Mouse (Mus musculus) c-Kit-negative CD71-positive TER-119-positive erythroid progenitor cells, embryonic 14.5 days (primary cell): ENCODE results near the gene Kcnk7.

Experiments used
- DNase-seq: peaks from one replicate; pipeline ENCODE4 v3.0.0-alpha.2; 2013; ENCODE audit warnings: low read depth, low spot score

Gene Kcnk7

DNA sequence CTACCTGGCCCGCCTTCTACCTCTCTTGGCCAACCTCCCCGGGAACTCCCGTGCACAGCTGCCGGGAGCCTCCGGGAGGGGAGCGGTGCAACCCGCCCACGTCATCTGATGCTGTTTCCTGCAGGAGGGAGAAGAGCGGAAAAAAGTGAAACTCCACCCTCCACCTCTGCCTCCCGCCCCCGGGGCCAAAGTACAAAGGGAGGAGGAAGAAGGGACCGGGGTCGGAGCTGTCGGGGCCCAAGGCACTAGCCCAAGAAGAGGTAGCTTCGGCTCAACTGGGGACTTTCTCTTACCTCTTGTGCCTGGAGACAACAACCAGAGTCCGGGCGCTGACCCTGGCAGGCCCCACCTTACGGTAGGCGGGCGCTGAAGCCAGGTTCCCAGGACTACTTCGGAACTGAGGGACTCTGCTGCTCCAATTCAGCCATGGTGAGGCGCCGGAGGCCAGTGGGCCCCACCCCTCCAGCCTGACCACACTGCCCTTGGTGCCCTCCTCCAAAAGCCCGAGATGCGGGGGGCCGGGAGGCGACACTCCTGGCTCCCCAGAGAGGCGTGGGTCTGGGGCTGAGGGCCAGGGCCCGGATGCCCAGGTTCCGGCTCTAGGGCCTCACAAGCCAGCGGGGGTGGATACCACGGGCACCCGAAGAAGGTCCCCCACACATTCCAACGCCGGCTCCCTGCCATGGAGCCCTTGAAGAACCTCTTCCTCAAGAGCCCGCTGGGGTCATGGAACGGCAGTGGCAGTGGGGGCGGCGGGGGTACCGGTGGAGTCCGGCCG, 14.4 kb upstream of the Kcnk7 start:
- DNase-seq = peak; percentile 72

DNA sequence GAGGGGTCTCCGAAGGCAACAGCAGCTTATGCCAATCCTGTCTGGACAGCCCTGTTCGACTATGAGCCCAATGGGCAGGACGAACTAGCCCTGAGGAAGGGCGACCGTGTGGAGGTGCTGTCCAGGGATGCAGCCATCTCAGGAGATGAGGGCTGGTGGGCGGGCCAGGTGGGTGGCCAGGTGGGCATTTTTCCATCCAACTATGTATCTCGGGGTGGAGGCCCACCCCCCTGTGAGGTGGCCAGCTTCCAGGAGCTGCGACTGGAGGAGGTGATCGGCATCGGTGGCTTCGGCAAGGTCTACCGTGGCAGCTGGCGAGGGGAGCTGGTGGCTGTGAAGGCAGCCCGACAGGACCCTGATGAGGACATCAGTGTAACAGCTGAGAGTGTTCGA, 13.8 kb upstream of the Kcnk7 start:
- DNase-seq = no peak

DNA sequence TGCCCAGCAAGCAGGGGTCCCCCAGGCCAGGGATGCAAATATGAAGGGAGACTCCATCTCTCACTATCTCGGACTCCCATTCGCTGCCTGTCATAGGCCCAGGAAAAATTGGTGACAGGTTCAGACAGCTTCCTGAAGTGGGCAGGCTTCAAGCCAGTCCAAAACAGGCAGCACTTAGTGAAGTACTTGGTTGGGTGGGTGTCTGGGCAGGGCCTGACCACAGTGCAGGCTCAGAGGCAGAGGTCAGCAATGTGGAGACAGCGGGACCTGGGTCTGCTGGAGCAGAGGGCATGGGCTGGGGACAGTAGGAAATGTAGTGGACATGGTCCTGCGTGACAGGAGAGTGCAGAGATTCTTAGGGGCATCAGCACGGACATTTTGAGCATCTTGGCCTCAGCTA, 12.6 kb upstream of the Kcnk7 start:
- DNase-seq = no peak

DNA sequence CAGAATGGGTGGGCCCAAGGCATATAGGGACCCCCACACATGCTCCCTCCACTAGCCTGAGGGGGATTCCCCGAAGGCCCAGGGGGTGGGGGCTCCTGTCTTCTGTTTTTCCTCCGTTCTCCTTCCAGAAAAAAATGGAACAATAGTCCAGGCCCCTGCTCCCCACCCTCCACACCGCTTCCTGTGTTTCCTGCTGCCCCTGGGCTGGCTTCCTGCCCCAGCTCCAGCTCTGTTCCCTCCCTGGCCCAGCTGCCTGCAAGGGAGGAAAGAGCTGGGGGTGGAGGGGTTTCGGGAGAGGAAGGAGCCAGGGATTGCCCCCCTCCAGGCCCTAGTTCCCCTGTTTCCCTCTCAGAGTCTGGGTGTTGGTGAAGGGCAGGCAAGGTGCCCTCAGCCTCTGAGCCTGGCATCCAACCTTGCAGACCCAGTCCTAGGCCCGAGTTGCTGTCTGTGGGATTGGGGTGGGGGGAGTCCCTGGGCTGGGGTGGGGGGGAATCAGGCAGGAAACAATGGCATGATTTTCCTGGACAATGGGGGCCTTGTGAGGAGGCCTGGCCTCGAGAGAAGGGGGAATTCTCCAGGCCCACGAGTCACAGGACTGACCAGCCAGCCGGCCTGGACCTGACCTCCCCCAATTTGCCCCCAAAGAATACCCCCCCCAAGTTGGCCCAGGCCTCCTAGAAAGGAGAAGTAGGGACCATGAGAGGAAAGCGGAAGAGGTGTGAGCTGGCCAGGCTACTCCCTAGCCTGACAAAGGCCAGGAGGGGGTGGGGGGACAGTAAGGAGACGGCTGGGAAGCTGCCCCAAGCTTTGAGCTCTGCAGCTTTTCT, 11.9 kb upstream of the Kcnk7 start:
- no peak for DNase-seq

DNA sequence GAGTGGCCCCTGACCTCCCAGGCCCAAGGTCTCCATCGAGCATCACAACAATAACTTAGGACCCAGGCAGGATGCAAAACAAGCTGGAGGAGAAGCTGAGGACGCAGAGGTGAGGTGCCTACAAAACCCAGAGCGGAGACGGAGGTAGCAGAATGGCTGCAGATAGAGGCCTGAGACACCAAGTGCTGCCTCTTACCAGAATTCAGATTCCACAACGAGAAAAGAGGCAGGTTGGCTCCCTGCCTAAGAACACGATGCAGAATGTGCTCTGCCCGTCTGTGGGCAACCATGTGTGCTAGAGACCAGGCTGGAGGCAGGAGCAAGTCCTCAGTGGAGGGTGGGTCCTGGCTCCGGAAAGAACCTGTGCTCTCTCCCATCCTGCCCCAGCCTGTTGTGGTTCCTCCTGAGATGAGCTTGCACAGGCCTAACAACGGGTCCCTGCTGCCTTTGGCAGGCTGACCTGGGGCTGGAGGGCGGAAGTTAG, 11.2 kb upstream of the Kcnk7 start:
- no peak for DNase-seq

DNA sequence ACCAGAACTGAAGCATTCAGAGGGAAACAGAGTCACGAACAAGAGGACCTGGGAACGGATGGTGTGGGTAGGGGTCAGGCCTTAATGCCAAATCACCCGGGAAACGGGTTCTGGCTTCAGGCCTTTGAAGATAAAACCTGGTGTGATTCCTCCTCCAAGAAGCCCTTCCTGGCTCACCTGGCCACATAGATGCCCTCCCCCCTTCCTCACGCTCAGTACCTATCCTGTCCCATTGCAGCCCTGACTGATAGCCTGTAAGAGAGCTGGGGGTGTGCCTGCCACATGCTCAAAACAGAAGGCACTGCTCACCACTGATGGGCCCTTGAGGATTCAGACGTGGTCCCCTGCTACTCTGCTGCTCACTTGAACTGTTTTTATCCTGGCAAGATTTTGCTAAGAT, 10.4 kb upstream of the Kcnk7 start:
- DNase-seq = no peak

DNA sequence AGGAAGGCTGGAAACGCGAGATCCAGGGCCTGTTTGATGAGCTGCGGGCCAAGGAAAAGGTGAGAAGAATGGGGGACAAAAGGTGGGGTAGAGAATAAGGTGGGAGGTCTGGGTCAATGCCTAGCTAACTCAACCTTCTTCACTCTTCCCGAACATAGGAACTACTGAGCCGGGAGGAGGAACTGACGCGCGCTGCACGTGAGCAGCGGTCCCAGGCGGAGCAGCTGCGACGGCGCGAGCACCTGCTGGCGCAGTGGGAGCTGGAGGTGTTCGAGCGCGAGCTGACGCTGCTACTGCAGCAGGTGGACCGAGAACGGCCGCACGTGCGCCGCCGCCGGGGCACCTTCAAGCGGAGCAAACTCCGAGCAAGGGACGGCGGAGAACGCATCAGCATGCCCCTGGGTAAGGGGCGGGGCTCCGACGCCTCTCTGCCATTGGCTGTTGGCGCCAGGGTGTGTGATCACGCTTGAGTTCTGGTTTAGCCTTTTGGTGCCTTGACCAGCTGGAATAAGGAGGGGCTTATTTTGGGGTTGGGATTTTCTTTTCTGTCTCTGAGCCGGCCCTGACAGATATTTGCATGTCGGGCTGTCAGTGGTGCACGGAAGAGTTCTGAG, 8.2 kb upstream of the Kcnk7 start:
- DNase-seq = no peak

DNA sequence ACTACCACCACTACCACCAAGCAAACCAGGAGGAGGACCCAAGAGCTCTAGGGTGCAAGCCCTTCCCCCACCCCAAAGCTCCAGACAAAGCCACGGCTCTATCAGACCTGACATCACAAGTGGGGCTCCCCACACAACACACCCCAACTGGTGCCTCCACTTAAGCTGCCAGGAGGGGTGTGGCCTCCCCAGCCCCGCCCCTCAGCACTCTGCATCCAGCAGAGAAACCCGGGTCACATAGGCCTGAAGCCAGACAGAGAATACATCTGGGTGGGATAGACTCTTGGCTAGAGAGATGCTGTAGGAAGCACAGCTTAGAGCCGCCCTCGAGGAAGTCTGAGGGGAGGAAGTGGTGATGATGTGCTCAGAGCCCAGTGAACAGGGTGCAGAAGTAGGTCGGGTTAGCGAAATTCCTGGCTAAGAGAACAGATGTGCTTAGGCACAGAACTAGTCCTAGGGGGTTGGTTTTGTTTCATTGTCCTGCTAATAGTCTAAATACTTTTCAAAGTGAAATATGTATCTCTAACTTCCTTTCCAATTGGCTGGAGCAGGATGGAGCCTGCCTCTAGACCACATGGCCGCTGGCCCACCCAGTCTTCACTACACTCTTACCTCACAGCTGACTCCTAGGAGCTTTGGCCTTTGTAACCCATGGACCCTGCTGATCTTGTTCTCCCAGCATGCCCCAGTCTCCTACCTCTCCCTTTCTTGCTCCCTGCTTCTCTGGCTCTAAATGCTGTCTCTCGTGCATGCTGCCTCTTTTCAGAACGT, 819 bp downstream of the Kcnk7 start:
- peak; percentile 66 for DNase-seq

DNA sequence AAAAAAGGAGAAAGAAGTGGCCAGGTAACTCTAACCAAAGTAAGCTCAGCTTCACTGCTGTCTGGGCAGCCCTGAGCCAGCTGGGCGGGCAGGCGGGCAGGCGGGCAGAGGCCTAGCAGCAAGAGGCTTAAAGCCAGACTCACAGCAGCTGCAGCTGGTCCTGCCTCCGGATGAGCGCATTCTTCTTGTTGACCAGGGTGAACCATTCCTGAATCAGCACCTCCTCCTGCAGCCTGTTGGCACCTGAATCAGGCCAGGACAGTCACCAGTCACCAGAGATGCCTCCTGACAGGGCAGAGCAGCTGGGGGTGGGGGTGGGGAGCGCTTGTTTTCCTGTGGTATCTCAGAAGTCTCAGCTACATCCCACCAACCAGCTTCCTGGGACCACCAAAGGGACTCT, 5.9 kb downstream of the Kcnk7 start:
- no peak for DNase-seq

DNA sequence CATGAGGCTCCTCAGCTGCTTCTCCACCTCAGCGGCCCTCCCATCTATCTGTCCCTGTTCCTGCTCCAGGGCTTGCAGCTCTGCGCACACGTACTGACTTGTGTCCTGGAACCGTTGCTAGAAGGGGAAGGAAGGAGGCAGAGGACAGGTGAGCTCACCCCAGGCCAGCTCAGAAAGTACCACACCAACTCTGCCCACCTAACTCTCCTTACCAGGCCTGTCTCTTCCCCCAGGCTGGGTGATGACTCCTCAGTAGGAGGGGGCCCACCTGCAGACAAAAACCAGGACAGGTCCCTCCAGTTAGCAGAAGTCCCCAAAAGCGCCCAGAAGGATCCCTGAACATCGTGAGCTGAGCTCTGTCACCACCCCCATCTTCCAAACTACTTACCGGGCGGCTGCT, 6.4 kb downstream of the Kcnk7 start:
- DNase-seq = no peak

DNA sequence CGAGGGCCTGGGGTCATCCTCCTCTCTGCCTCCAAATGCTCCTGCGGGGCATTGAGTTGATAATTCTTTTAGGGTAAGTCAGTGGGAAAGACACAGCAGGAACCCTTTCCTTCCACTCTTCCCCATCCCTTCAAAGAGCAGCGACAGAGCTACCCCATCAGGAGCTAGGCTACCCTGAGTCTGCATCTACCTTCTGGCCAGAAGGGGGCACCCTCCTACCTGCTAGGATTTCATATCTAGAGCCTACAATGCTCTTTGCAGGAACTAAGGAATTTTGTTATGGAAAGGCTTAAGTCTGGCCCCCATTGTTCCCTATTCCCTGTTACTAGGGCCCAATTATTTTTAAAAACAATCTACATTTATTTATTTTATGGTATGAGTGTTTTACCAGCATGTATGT, 7.1 kb downstream of the Kcnk7 start:
- no peak for DNase-seq

DNA sequence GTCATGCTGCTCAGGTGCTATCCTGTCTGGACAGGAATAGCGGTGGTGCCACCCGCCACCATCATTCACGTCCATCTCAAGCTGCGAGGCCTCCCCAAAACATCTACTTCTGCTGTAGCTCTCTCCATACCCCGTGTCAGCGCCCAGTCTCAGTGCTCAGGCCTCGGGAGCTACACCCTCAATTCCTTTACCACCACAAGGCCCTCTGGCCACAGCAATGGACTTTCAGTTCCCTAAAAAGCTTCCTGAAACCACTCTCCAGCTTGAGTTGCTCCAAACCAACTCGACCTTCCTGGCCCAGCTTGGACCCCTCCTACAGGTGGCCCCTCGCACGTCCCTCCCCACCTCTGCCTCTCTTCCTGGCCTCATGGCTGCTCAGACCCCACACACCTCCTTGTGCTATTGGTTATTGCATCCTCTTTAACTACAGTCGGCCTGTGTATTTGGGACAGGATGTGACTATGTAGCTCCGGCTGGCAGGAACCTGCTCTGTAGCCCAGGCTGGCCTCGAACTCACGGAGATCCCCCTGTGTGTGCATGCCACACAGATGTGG, 7.8 kb downstream of the Kcnk7 start:
- DNase-seq = no peak

DNA sequence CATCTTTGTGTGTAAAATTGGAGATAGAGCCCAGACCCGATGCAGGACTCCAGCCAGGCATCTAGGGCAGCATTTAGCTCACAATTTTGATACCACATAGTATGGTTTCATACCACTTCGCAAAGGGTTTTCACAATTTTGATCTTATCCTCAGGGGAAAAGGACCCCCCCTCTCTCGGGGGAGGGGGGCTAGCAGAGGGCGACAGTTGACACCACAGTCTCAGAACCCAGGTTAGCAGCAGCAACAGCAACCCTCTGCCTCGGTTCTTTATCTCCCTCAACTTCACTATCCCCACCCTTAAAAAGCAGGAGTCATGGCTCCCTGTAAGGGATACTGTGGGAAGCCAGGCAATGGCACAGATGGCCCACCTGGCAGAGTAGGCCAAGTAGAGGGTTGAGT, 9.1 kb downstream of the Kcnk7 start:
- no peak for DNase-seq

DNA sequence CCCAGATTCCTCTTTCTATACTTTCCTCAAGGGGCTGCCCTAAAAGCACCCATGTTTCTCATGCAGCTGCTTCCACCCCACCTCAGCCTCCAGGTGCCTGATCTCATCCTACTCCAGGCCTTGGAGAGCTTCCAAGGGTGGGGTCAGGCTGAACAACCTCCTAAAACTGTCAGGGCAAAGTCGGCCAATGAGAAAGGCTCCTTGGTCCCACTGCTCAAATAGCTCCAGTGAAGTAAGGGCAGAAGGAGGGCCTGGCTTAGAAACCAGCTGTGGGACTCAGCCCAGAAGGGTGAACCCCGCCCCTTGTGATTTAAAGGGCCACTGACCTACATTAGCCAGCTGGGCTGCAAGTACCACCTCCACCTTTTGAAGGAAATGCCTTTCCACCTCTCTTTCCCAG, 9.6 kb downstream of the Kcnk7 start:
- no peak for DNase-seq

DNA sequence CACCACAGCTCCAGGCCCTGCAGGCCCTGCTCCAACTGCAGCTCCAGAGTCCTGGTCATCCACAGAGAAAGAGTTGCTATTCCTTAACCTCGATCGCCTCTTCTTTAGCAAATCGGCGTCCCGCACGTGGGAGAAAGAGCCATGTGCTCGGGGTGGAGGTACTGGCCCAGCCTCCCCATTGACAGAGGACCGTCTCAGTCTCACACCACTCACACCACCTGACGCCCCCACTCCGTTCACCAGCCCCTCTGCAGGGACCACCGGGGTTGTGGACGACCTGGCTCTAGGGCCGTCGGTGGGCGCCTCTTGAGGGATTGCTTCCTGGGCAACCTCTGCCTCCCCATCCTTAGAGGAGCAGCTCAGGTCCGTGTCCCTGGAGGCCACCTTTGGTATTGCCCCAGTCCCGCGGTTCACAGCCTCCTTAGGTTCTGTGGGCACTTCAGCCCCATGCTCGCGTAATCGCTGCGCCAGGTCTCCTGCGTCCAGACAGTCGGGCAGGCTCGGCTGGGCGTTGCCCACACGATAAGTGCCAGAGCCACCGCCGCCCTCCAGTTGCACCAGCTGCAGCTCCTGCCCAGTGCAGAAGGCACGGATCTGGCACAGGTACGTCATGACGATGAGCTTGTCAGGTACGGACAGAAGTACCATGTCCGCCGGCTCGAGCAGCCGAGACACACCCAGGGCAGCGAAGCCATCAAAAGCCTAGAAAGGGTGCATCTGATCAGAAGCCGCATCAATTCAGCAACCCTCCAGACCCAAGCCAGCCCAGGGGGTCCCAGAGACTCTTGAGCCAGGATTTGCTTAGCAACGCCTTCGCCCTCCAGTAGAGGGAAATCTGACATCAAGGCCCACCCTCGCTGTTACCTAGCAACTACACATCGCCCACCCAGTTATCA, 11.9 kb downstream of the Kcnk7 start:
- no peak for DNase-seq

DNA sequence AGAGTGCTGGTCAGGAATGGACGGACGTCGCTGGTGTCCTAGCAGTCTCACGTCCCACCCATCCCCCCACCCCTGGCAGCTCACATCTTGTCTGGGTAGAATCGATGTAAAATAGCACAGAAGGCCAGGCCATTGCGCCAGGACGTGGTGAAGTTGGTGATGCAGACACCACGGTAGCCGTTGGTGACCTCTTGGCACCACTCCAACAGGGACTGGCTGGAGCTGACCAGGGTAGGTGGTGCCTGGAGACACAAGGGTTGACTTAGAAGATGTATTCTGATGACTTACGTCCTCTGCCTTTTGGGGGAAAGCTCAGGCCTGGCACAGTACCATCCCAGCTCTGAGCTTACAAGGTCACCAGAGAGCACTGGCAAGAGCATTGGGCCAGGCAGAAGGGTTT, 12.8 kb downstream of the Kcnk7 start:
- no peak for DNase-seq

DNA sequence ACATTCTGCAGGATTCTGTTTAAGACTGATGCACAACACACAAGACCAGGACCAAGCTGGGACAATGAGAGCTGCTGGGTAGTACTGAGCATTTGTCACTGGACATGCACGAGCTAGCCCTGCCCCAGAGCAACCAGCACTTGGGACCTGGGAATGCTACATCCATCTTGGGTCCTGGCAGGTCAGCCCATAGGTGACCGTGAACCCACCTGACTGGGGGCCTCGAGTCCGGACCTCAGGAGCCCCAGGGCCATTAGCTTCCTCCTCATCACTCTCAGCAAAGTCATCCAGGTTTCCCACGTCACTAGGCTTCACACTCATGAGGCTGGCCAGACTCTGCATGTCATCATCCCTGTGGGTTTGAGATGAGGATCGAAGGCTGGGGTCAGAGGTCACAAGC, 17.1 kb downstream of the Kcnk7 start:
- no peak for DNase-seq

DNA sequence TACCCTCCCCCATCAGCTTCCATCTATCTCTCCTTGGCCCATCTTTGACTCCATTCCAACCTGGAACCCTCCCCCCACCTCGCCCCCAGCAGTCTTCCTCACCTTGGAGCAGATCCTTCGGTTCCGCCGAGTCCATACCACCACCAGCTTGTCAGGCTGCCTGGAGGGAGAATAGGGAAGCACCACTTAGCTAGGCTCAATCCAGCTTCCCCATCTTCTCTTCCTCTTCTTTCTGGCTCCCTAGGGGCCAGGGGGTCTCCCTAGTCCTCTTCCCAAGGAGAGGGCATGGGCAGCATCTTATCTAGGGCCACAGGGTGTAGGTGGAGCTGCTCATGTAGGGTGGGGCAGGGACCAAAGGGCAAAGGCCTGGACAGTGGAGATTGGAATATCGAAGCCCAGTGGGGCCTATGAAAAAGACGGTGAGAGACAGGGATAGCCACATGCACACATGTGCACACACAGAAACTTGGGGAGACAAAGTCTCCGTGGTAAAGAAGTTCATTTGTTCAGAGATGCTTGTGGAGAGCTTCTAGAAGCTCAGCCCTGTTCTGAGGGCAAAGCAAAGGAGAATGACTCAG, 18.8 kb downstream of the Kcnk7 start:
- DNase-seq = peak; percentile 75

DNA sequence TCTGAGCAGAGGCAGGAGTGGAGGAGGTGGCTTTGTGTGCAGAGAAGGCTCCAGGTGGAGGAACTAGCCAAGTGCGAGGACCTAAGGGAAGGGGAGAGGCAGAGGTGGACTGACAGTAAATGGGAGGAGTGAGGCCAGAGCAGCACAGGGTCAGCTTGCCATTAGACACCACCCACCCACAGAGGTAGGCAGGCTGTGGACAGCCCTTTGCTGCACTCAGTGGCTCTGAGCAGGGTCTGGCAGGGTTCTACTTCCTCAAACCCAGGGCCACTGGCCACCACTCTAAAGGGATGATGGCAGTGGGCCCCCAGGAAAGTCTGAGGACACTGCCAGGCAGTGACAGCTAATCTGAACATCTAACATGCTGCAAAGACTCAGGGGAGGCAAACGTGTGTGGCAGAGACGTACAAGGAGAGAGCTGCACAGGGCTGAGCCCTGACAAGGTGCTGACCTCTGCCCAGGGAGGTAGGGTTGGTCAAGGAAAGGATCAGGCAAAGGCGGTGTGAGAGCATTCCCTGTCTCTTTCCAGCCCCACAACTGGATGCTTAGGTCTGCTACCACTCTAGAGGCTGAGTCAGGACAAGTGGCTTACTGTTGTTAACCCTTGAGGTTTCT, 19.9 kb downstream of the Kcnk7 start:
- DNase-seq = no peak

DNA sequence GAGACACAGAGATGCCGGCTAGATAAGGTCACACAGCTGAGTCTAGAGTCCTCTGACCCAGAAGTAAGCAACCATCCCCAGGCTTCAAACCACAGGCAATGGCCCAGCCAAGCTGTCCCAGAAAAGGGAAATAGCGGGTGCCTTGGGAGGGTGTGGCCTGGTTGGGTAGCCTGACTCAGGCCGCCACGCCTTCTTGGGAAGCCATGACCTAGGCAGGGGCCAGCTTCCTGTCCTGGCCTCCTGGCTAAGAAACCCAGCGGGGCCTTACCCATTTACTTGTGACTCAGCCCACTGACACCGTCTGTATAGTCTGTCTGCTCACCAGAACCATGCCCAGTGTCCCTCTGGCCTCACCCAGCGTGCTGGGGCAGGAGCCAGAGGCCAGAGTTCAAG, 20.4 kb downstream of the Kcnk7 start:
- peak; percentile 83 for DNase-seq
